Mouse (Mus musculus) midbrain, postnatal 0 days (tissue): ENCODE results near the gene Thra. TPM values are rescaled to one million over a fixed set of nuclear protein-coding genes. Genes with fewer than 3 reads are reported as not detected.
"Not testable (repeated sequence)": the region's sequence is repeated elsewhere in the genome, so short reads cannot be mapped to it uniquely, and the experiment has no call there.

Source experiments
- ATAC-seq: fragments of 200-750 bp; cut with Nextera tagmentation; 2 replicates; pipeline ENCODE4 v1.8.0; 2017; ENCODE audit warnings: moderate number of reproducible peaks, mild to moderate bottlenecking, moderate TSS enrichment, moderate library complexity; ENCODE audit not compliant: low FRiP score
- DNase-seq: peaks from one replicate; pipeline ENCODE4 v3.0.0-alpha.2; 2015; ENCODE audit warnings: low spot score
- H3K27ac ChIP-seq: fragments of 300-500 bp; sonication (generic); 2 replicates; pipeline ENCODE4 v1.5.1; 2014; ENCODE audit warnings: low read depth, mild to moderate bottlenecking, low read length, mixed read lengths
- H3K27me3 ChIP-seq: fragments of 300-500 bp; sonication (generic); 2 replicates; pipeline ENCODE4 v1.6.1; 2014; ENCODE audit warnings: low read length, control low read depth, mixed read lengths; ENCODE audit not compliant: insufficient read depth
- H3K36me3 ChIP-seq: fragments of 300-500 bp; sonication (generic); 2 replicates; pipeline ENCODE4 v1.6.1; 2014; ENCODE audit warnings: low read length, control low read depth, mixed read lengths; ENCODE audit not compliant: insufficient read depth
- H3K4me1 ChIP-seq: fragments of 300-500 bp; sonication (generic); 2 replicates; pipeline ENCODE4 v1.6.1; 2014; ENCODE audit warnings: mild to moderate bottlenecking, control low read depth, antibody characterized with exemption, low read length, mixed read lengths; ENCODE audit not compliant: insufficient read depth
- H3K4me2 ChIP-seq: fragments of 300-500 bp; sonication (generic); 2 replicates; pipeline ENCODE4 v1.6.1; 2014; ENCODE audit warnings: low read depth, mild to moderate bottlenecking, low read length, mixed read lengths; ENCODE audit not compliant: poor library complexity, severe bottlenecking
- H3K4me3 ChIP-seq: fragments of 300-500 bp; sonication (generic); 2 replicates; pipeline ENCODE4 v1.5.1; 2014; ENCODE audit warnings: low read depth, mild to moderate bottlenecking, low read length, moderate library complexity
- H3K9ac ChIP-seq: fragments of 300-500 bp; sonication (generic); replicated peaks from 2 replicates; pipeline ENCODE4 v1.6.1; 2014; ENCODE audit warnings: mild to moderate bottlenecking, low read length, moderate library complexity, mixed read lengths; ENCODE audit not compliant: poor library complexity, severe bottlenecking
- H3K9me3 ChIP-seq: fragments of 300-500 bp; sonication (generic); 2 replicates; pipeline ENCODE4 v1.6.1; 2016; ENCODE audit warnings: low read length, control low read depth
- CTCF ChIP-seq: IDR thresholded peaks from 2 replicates; pipeline ENCODE4 v1.5.1; 2016; ENCODE audit warnings: antibody characterized with exemption, mild to moderate bottlenecking
- WGBS: fragments of 180-500 bp; shearing (Covaris S2); extraction: QIAGEN DNeasy Blood & Tissue Kit; methylation state at CpG from one replicate; pipeline ENCODE4 v1.1.7; 2014; 5-methylcytosine and 5-hydroxymethylcytosine counted together
- polyA plus RNA-seq: library from polyadenylated mRNA; unstranded; fragments of >200 nt; fragmentation: Nextera tagmentation; extraction: Ambion mirVana; gene quantifications from 2 replicates; pipeline ENCODE4 v1.2.1, GENCODE M21; 2015
- total RNA-seq: library from RNA; depleted of rRNA; stranded (reverse); fragments of >200 nt; gene quantifications from 2 replicates; pipeline ENCODE4 v1.2.3, GENCODE M21; 2014

The Thra gene
- total and polyA plus RNA-seq, 2 experiments from 2014 or later: 182 to 843 TPM

DNA sequence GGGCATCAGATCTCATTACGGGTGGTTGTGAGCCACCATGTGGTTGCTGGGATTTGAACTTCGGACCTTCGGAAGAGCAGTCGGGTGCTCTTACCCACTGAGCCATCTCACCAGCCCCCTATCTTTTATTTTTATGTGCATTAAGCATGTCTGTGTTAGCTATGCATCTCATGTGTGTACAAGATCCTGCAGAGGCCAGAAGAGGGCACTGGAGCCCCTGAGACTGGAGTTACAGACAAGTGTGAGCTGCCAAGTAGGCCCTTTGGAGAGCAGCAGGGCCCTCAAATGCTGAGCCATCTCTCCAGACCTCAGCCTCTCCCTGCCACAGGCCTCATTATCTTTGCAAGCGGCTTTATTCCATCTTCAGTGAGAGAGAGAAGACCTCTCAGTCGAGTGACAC lies 28.4 kb upstream of the Thra start:
- H3K4me2 ChIP-seq, H3K9ac ChIP-seq, ATAC-seq, H3K9me3 ChIP-seq, H3K27ac ChIP-seq, H3K27me3 ChIP-seq, H3K4me1 ChIP-seq, H3K4me3 ChIP-seq: not testable (repeated sequence)
- peak; percentile 74 for DNase-seq
- peak; percentile 67 for TF ChIP-seq CTCF
- peaks cover 74% of the 10 kb centered on the region for H3K36me3 ChIP-seq
- WGBS: 86% methylated on average over 6 of the region's 6 CpGs

DNA sequence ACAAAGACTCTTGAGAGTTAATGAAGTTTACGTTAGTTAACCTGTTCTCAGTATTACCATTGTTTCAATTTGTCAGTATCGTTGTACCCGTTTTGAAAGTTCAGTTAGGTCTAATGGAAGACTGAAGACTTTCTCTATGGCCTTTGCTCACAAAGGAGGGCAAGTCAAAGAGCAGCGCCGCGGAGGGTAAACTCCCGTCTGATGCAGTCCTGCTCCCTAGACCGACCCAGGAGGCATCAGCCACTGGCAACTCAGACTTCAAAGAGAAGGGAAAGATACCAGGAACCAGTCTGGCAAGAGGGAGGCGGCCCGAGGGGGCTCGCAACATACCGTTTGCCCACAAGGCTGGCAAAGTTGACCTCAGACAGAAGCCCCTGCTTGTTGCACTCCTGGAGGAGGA lies 26.7 kb upstream of the Thra start:
- H3K27me3 ChIP-seq: no peaks in the 10 kb centered on the region
- no peak overlapping the region for H3K9ac ChIP-seq
- no peak overlapping the region for H3K4me3 ChIP-seq
- no peaks in the 10 kb centered on the region for H3K4me1 ChIP-seq
- H3K27ac ChIP-seq: no peak overlapping the region
- no peaks in the 10 kb centered on the region for H3K9me3 ChIP-seq
- WGBS: 89% methylated on average over 12 of the region's 12 CpGs
- no peak for TF ChIP-seq CTCF
- H3K4me2 ChIP-seq: no peak overlapping the region
- H3K36me3 ChIP-seq: peaks cover 66% of the 10 kb centered on the region
- DNase-seq (no peak), ATAC-seq (no peak)

- Histone ChIP-seq H3K4me1 (no peaks in the 10 kb centered on the region), H3K27me3 (no peaks in the 10 kb centered on the region), H3K4me3 (no peak overlapping the region), H3K9ac (no peak overlapping the region), H3K27ac (no peak overlapping the region), H3K36me3 (peaks cover 52% of the 10 kb centered on the region), H3K4me2 (no peak overlapping the region), H3K9me3 (no peaks in the 10 kb centered on the region)
- DNase-seq: no peak
- ATAC-seq: no peak
- TF ChIP-seq CTCF: no peak
- 95% methylated on average over 9 of the region's 9 CpGs for WGBS
Observed at GRCm38 (mm10) chr11:98715946-98716345, 24.5 kb upstream of the Thra start.

GRCm38 (mm10) chr11:98717904-98718303 lies 22.5 kb upstream of the Thra start:
- Histone ChIP-seq H3K4me1 (no peaks in the 10 kb centered on the region), H3K27me3 (no peaks in the 10 kb centered on the region), H3K36me3 (peaks cover 43% of the 10 kb centered on the region), H3K4me3 (no peak overlapping the region), H3K4me2 (no peak overlapping the region), H3K27ac (no peak overlapping the region), H3K9ac (no peak overlapping the region), H3K9me3 (no peaks in the 10 kb centered on the region)
- TF ChIP-seq CTCF: peak; percentile 81
- DNase-seq: peak; percentile 80
- WGBS: 15% methylated on average over 13 of the region's 13 CpGs
- ATAC-seq: no peak

- TF ChIP-seq CTCF: no peak
- DNase-seq (no peak), ATAC-seq (no peak)
- Histone ChIP-seq H3K27me3 (no peaks in the 10 kb centered on the region), H3K9me3 (no peaks in the 10 kb centered on the region), H3K4me1 (no peaks in the 10 kb centered on the region), H3K27ac (no peak overlapping the region), H3K36me3 (peaks cover 38% of the 10 kb centered on the region), H3K4me3 (no peak overlapping the region), H3K4me2 (no peak overlapping the region), H3K9ac (no peak overlapping the region)
- WGBS: 75% methylated on average over 2 of the region's 2 CpGs
Observed at GRCm38 (mm10) chr11:98720756-98721155, 19.7 kb upstream of the Thra start.

GRCm38 (mm10) chr11:98721458-98722226 lies 18.8 kb upstream of the Thra start:
- Histone ChIP-seq H3K9ac (no peak overlapping the region), H3K9me3 (no peaks in the 10 kb centered on the region), H3K27ac (no peak overlapping the region), H3K4me2 (no peak overlapping the region), H3K36me3 (peaks cover 34% of the 10 kb centered on the region), H3K4me1 (no peaks in the 10 kb centered on the region), H3K4me3 (no peak overlapping the region), H3K27me3 (no peaks in the 10 kb centered on the region)
- peak; percentile 31; the same call in 1 of the 2 replicates for ATAC-seq
- TF ChIP-seq CTCF: peak; percentile 62
- peak; percentile 73 for DNase-seq
- 66% methylated on average over 24 of the region's 24 CpGs for WGBS
